Mouse (Mus musculus) intestine, embryonic 15.5 days (tissue): ENCODE data around the gene Nyap2. TPM values are rescaled to one million over a fixed set of nuclear protein-coding genes. Genes with fewer than 3 reads are reported as not detected.

Source experiments
- ATAC-seq: fragments of 200-750 bp; cut with Nextera tagmentation; 2 replicates; pipeline ENCODE4 v1.8.0; 2017; ENCODE audit warnings: moderate TSS enrichment, moderate library complexity
- H3K27ac ChIP-seq: fragments of 300-500 bp; sonication (generic); 2 replicates; pipeline ENCODE4 v1.5.1; 2015; ENCODE audit warnings: mild to moderate bottlenecking, inconsistent platforms
- H3K27me3 ChIP-seq: fragments of 300-500 bp; sonication (generic); replicated peaks from 2 replicates; pipeline ENCODE4 v1.6.1; 2015; ENCODE audit warnings: inconsistent platforms
- H3K36me3 ChIP-seq: fragments of 300-500 bp; sonication (generic); 2 replicates; pipeline ENCODE4 v1.6.1; 2015; ENCODE audit warnings: inconsistent platforms
- H3K4me1 ChIP-seq: fragments of 300-500 bp; sonication (generic); replicated peaks from 2 replicates; pipeline ENCODE4 v1.6.1; 2015; ENCODE audit warnings: inconsistent platforms
- H3K4me2 ChIP-seq: fragments of 300-500 bp; sonication (generic); replicated peaks from 2 replicates; pipeline ENCODE4 v1.6.1; 2015; ENCODE audit warnings: mild to moderate bottlenecking, inconsistent platforms
- H3K4me3 ChIP-seq: fragments of 300-500 bp; sonication (generic); replicated peaks from 2 replicates; pipeline ENCODE4 v1.5.1; 2015; ENCODE audit warnings: inconsistent platforms
- H3K9ac ChIP-seq: fragments of 300-500 bp; sonication (generic); 2 replicates; pipeline ENCODE4 v1.6.1; 2015; ENCODE audit warnings: inconsistent platforms
- H3K9me3 ChIP-seq: fragments of 300-500 bp; sonication (generic); 2 replicates; pipeline ENCODE4 v1.6.1; 2016; ENCODE audit warnings: inconsistent platforms
- WGBS: fragments of 180-500 bp; shearing (Covaris S2); methylation state at CpG from one replicate; pipeline ENCODE4 v1.1.7; 2015; 5-methylcytosine and 5-hydroxymethylcytosine counted together
- polyA plus RNA-seq: library from polyadenylated mRNA; unstranded; fragments of >200 nt; fragmentation: Nextera tagmentation; extraction: Ambion mirVana; gene quantifications from 2 replicates; pipeline ENCODE4 v1.2.1, GENCODE M21; 2015

The Nyap2 gene
- polyA plus RNA-seq, 1 experiment from 2014 or later = 0.40 TPM

DNA sequence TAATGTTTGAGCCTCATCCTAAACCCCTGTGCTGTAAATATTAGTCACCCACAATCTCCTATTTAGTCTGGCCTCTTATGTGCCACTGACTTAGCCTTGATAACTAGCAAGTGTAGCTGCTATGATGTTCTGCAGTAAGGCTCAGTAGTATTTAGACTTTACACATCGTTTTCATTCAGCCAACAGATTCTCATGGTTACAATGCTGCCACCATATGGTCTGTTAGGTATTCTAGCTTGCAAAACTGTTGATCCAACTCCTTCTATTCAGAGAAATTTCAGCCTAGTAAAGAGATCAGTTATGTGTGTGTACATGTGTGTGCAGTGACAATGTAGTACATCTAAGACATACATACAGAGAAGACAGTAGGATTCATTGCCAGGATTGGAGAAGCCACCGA is 231.2 kb downstream of the Nyap2 start:
- Histone ChIP-seq H3K27me3 (no peaks in the 10 kb centered on the region), H3K27ac (no peak overlapping the region), H3K4me2 (no peak overlapping the region), H3K9me3 (no peaks in the 10 kb centered on the region), H3K4me1 (no peaks in the 10 kb centered on the region), H3K9ac (no peak overlapping the region), H3K4me3 (no peak overlapping the region), H3K36me3 (no peaks in the 10 kb centered on the region)
- no peak for ATAC-seq
- 62% methylated on average over 2 of the region's 2 CpGs for WGBS

DNA sequence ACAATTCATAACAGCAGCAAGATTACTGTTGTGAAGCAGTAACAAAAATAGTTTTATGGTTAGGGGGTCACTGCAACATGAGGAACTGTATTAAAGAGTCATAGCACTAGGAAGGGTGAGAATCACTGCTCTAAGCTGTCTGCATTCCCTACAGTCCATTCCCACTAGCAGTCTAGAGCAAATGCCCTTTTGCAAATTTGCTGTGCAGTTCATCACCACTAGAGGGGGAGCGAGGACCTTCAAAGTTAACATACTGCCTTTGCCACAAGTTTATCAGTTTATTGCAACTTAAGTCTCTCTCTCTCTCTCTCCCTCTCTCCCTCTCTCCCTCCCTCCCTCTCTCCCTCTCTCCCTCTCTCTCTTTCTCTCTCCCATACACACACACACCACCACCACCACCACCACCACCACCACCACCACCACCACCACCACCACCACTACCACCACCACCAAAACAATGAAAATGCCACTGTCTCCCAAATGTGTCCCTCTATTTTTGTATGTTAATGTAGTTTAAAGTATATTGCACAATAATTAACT is 233.4 kb downstream of the Nyap2 start:
- no peak for ATAC-seq
- 0% methylated on average over 1 of the region's 1 CpGs for WGBS
- H3K4me2 ChIP-seq = no peak overlapping the region
- no peaks in the 10 kb centered on the region for H3K36me3 ChIP-seq
- no peaks in the 10 kb centered on the region for H3K27me3 ChIP-seq
- no peak overlapping the region for H3K27ac ChIP-seq
- H3K9me3 ChIP-seq = no peaks in the 10 kb centered on the region
- no peak overlapping the region for H3K4me3 ChIP-seq
- H3K4me1 ChIP-seq = no peaks in the 10 kb centered on the region
- H3K9ac ChIP-seq = no peak overlapping the region

DNA sequence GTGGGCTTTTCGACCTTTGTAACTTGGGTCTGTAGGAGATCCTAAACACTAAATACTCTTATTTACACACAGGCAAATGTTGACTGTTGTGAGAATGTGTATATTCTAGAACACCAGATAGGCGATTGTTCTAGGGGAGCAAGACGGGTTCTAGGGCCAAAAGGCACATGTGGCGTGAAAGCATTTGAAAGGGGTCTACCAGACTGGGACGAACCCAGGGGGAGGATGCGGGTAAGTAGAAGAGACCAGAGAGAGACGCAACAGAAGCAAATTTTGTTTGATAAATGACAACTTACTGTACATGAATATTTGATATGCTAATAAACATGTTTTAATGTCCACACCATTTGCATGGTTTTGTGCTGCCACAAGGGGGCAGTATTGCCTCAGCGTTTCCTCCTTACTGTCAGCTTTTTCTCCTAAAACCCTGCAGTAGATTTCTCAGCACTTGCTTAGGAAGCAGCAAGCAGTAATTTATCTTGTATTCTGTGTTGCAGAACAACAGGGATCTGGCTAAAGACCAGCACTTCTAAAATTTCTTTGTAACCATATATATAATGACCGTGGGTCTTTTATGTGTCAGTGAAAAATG is 239.7 kb downstream of the Nyap2 start:
- WGBS = 59% methylated on average over 9 of the region's 9 CpGs
- H3K4me3 ChIP-seq = no peak overlapping the region
- H3K4me2 ChIP-seq = no peak overlapping the region
- no peaks in the 10 kb centered on the region for H3K9me3 ChIP-seq
- H3K27ac ChIP-seq = no peak overlapping the region
- H3K27me3 ChIP-seq = no peaks in the 10 kb centered on the region
- H3K9ac ChIP-seq = no peak overlapping the region
- H3K4me1 ChIP-seq = no peaks in the 10 kb centered on the region
- H3K36me3 ChIP-seq = no peaks in the 10 kb centered on the region
- no peak for ATAC-seq

DNA sequence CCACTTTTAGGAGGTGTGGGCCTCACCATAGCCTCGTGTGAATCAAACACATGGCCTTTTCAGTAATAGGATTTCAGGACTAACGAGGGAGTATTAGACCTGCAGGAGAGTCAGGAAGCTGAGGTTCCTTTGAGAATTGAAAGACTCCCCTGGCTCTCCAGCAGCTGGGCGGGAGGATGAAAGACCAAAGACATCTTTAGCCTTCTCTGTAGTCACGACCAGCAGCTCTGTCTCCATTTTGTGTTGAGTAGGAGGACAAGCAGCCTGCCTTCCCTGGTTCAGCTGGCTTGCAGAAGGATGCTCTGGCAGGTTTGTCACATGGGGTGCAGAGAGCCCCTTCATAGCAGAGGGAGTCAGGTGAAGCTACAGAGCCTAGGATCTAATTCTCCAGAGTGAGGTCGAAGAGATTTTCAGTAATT is 240.3 kb downstream of the Nyap2 start:
- Histone ChIP-seq H3K27ac (no peak overlapping the region), H3K4me1 (no peaks in the 10 kb centered on the region), H3K27me3 (no peaks in the 10 kb centered on the region), H3K9me3 (no peaks in the 10 kb centered on the region), H3K4me3 (no peak overlapping the region), H3K9ac (no peak overlapping the region), H3K4me2 (no peak overlapping the region), H3K36me3 (no peaks in the 10 kb centered on the region)
- WGBS = 53% methylated on average over 5 of the region's 5 CpGs
- no peak for ATAC-seq

DNA sequence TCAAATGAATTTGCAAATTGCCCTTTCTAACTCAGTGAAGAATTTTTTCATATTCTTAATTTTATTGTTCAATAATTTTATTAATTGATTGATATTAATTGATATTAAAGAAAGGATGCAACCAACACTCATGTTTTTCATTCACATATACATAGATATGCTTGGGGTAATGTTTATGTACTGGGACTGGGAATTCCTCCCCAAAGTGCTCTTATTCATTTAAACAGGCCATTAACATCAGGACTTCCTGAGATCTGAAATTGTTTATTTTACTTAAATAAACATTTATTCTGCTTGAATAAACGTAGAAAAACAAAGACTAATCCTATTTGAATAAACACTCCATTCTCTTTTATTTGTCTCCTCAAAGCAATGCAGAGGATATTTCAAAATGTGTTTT is 311.0 kb downstream of the Nyap2 start:
- H3K4me3 ChIP-seq = no peak overlapping the region
- no peaks in the 10 kb centered on the region for H3K4me1 ChIP-seq
- H3K4me2 ChIP-seq = no peak overlapping the region
- H3K27ac ChIP-seq = no peak overlapping the region
- H3K9me3 ChIP-seq = no peaks in the 10 kb centered on the region
- no peaks in the 10 kb centered on the region for H3K27me3 ChIP-seq
- WGBS = 4% methylated on average over 1 of the region's 1 CpGs
- ATAC-seq = no peak
- H3K9ac ChIP-seq = no peak overlapping the region
- no peaks in the 10 kb centered on the region for H3K36me3 ChIP-seq
